Mouse (Mus musculus) adipose tissue, adult 10 weeks (tissue): Measurements from ENCODE around the gene Scgb2b15. TPM values are rescaled to one million over a fixed set of nuclear protein-coding genes. Genes with fewer than 3 reads are reported as not detected.

Experiments used
- polyA plus RNA-seq: library from polyadenylated mRNA; stranded (reverse); fragments of 350-450 nt; fragmentation: Illumina TruSeq; extraction: RNeasy Lipid Tissue Mini Kit (QIAGEN cat#74804); gene quantifications from one replicate; pipeline ENCODE4 v1.2.3, GENCODE M21; 2014; ENCODE audit warnings: low read depth, low replicate concordance

Scgb2b15 gene
- polyA plus RNA-seq, result not detected

GRCm38 (mm10) chr7:32829562-32829961 is at the start of gene Scgb2b15:
Gene Scgb2b15, minus strand, starts transcription at chr7:32829662.

DNA sequence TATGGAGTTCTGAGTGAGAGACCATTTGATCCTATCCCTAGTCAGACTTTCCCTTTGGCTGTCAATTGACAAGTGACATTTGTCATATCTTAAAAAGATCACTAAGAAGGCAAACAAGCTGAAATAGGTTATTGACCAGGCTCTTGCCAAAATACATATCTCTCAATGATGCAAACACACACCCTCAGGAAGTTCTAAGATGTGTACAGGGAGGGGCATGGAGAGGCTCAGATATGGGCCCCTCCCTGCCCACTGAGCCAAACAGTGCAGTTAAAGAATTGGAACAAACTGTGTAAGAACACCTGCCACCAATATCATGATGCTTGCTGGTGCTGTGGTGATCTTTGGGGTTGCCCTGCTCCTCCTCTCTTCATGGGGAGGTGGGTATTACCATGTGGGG is 6.8 kb upstream of the Scgb2b15 start, which contains the start of gene Scgb1b15:
TSS of gene Scgb1b15 (plus strand) at position 301 of the 400 bp plus-strand sequence.

Other genes with a start within 250 kb of the Scgb2b15 start
- gene Scgb1b15, start 6.9 kb upstream of the Scgb2b15 start, polyA plus RNA-seq, result not detected
- not detected for gene Scgb2b17, start 226.9 kb upstream of the Scgb2b15 start, polyA plus RNA-seq
- not detected for gene Scgb1b17, start 233.8 kb upstream of the Scgb2b15 start, polyA plus RNA-seq